Comparison of ENCODE assay signal across 6 mouse cellular contexts in genomic region chr15:103249511-103249910, GRCm38 (mm10). TPM values are rescaled to one million over a fixed set of nuclear protein-coding genes. Genes with fewer than 3 reads are reported as not detected.
DNase-seq lines count a peak whose midpoint lies in the region; ATAC-seq lines count a peak whose summit lies in the region.
"Not testable (repeated sequence)": the region's sequence is repeated elsewhere in the genome, so short reads cannot be mapped to it uniquely, and the experiment has no call there.

No protein-coding gene starts in this region.

- H3K4me3 ChIP-seq in erythroblast, embryonic 14.5 days (replicated peaks): peak overlapping the region; percentile 56
- not testable (repeated sequence) for H3K4me3 ChIP-seq in hindbrain, embryonic 12.5 days; midbrain, embryonic 13.5 days (replicated peaks)
- H3K4me3 ChIP-seq in liver, embryonic 13.5 days (replicated peaks): peak overlapping the region; percentile 41
- peak overlapping the region; percentile 18; the same call in 1 of the 2 replicates for H3K4me3 ChIP-seq in liver, embryonic 16.5 days (ENCODE audit: low read depth, low read length)

- peaks cover 98% of the 10 kb centered on the region for H3K36me3 ChIP-seq in erythroblast, embryonic 14.5 days (ENCODE audit: control insufficient read depth)
- H3K36me3 ChIP-seq in hindbrain, embryonic 12.5 days: peaks cover 44% of the 10 kb centered on the region
- peaks cover 79% of the 10 kb centered on the region for H3K36me3 ChIP-seq in liver, embryonic 13.5 days
- peaks cover 71% of the 10 kb centered on the region for H3K36me3 ChIP-seq in liver, embryonic 16.5 days (ENCODE audit: control insufficient read depth, insufficient read depth)
- peaks cover 42% of the 10 kb centered on the region for H3K36me3 ChIP-seq in midbrain, embryonic 13.5 days

- H3K27ac ChIP-seq in hindbrain, embryonic 12.5 days: 0 out of 2 replicates have a peak overlapping the region, but pooled peaks have one; percentile 4
- peak overlapping the region; percentile 81 for H3K27ac ChIP-seq in liver, embryonic 13.5 days
- peak overlapping the region; percentile 43; the same call in 1 of the 2 replicates for H3K27ac ChIP-seq in liver, embryonic 16.5 days (ENCODE audit: low read length)
- not testable (repeated sequence) for H3K27ac ChIP-seq in midbrain, embryonic 13.5 days

- DNase-seq in heart, adult 11 months: peak; percentile 59
- DNase-seq in liver, embryonic 13.5 days: not testable (repeated sequence)

- H3K9me3 ChIP-seq in erythroblast, embryonic 14.5 days (ENCODE audit: control insufficient read depth, low read length); hindbrain, embryonic 12.5 days (replicated peaks); liver, embryonic 13.5 days (replicated peaks); liver, embryonic 16.5 days (replicated peaks; ENCODE audit: control insufficient read depth, low read length); midbrain, embryonic 13.5 days: not testable (repeated sequence)

- 89% methylated on average over 6 of the region's 6 CpGs for WGBS in hindbrain, embryonic 12.5 days
- WGBS in liver, embryonic 13.5 days (ENCODE audit: insufficient replicate concordance): 86% methylated on average over 6 of the region's 6 CpGs
- 83% methylated on average over 6 of the region's 6 CpGs for WGBS in liver, embryonic 16.5 days (ENCODE audit: insufficient replicate concordance)
- WGBS in midbrain, embryonic 13.5 days: 87% methylated on average over 6 of the region's 6 CpGs

- H3K4me2 ChIP-seq in hindbrain, embryonic 12.5 days (replicated peaks); midbrain, embryonic 13.5 days (replicated peaks): not testable (repeated sequence)
- H3K4me2 ChIP-seq in liver, embryonic 13.5 days: peak overlapping the region; percentile 57
- peak overlapping the region; percentile 34 for H3K4me2 ChIP-seq in liver, embryonic 16.5 days (ENCODE audit: low read depth, low read length)

- not testable (repeated sequence) for H3K27me3 ChIP-seq in erythroblast, embryonic 14.5 days (ENCODE audit: control insufficient read depth); hindbrain, embryonic 12.5 days; liver, embryonic 13.5 days; liver, embryonic 16.5 days (ENCODE audit: control insufficient read depth, insufficient read depth, low read depth, low read length); midbrain, embryonic 13.5 days

- not testable (repeated sequence) for ATAC-seq in hindbrain, embryonic 12.5 days (ENCODE audit: low FRiP score); liver, embryonic 13.5 days (ENCODE audit: low read depth); liver, embryonic 16.5 days (ENCODE audit: low read depth)
- 0 out of 2 replicates have a peak, but pooled peaks have one; percentile 5 for ATAC-seq in midbrain, embryonic 13.5 days

- not testable (repeated sequence) for H3K9ac ChIP-seq in hindbrain, embryonic 12.5 days; liver, embryonic 16.5 days (ENCODE audit: low read depth, low read length); midbrain, embryonic 13.5 days (replicated peaks)
- H3K9ac ChIP-seq in liver, embryonic 13.5 days: peak overlapping the region; percentile 50

- H3K4me1 ChIP-seq in erythroblast, embryonic 14.5 days (ENCODE audit: control insufficient read depth): peaks cover 82% of the 10 kb centered on the region
- not testable (repeated sequence) for H3K4me1 ChIP-seq in hindbrain, embryonic 12.5 days
- H3K4me1 ChIP-seq in liver, embryonic 13.5 days (replicated peaks): peaks cover 84% of the 10 kb centered on the region
- peaks cover 50% of the 10 kb centered on the region for H3K4me1 ChIP-seq in liver, embryonic 16.5 days (ENCODE audit: control insufficient read depth, low read depth, low read length)
- H3K4me1 ChIP-seq in midbrain, embryonic 13.5 days (replicated peaks): peaks cover 10% of the 10 kb centered on the region

RNA-seq across cellular contexts. Expression of gene Nfe2, which starts 8.7 kb away (rescaled TPM):
- polyA plus RNA-seq in erythroblast, embryonic 14.5 days (2012): 46.0 and 48.8 TPM in 2 replicates
- polyA plus RNA-seq in hindbrain, embryonic 12.5 days (2016; fragmentation: Nextera tagmentation; extraction: Ambion mirVana): 5.1 and 5.4 TPM in 2 replicates
- 171 and 185 TPM in 2 replicates for polyA plus RNA-seq in liver, embryonic 13.5 days (2015; fragmentation: Nextera tagmentation; extraction: Ambion mirVana)
- polyA plus RNA-seq in liver, embryonic 16.5 days (2015; fragmentation: Nextera tagmentation; extraction: Ambion mirVana): 202 and 220 TPM in 2 replicates
- polyA plus RNA-seq in midbrain, embryonic 13.5 days (2015; fragmentation: Nextera tagmentation; extraction: Ambion mirVana): 0.75 and 0.82 TPM in 2 replicates

RNA-seq across cellular contexts. Expression of gene Hnrnpa1, which starts 9.3 kb away (rescaled TPM):
- 6.0 and 6.4 TPM in 2 replicates for polyA plus RNA-seq in erythroblast, embryonic 14.5 days (2012)
- 1,137 and 1,149 TPM in 2 replicates for polyA plus RNA-seq in hindbrain, embryonic 12.5 days (2016; fragmentation: Nextera tagmentation; extraction: Ambion mirVana)
- polyA plus RNA-seq in liver, embryonic 13.5 days (2015; fragmentation: Nextera tagmentation; extraction: Ambion mirVana): 436 and 495 TPM in 2 replicates
- polyA plus RNA-seq in liver, embryonic 16.5 days (2015; fragmentation: Nextera tagmentation; extraction: Ambion mirVana): 174 and 193 TPM in 2 replicates
- 1,022 and 1,113 TPM in 2 replicates for polyA plus RNA-seq in midbrain, embryonic 13.5 days (2015; fragmentation: Nextera tagmentation; extraction: Ambion mirVana)

RNA-seq across cellular contexts. Expression of gene Cbx5, which starts 9.9 kb away (rescaled TPM):
- 0.74 and 0.95 TPM in 2 replicates for polyA plus RNA-seq in erythroblast, embryonic 14.5 days (2012)
- 188 and 190 TPM in 2 replicates for polyA plus RNA-seq in hindbrain, embryonic 12.5 days (2016; fragmentation: Nextera tagmentation; extraction: Ambion mirVana)
- 61.1 and 76.6 TPM in 2 replicates for polyA plus RNA-seq in liver, embryonic 13.5 days (2015; fragmentation: Nextera tagmentation; extraction: Ambion mirVana)
- polyA plus RNA-seq in liver, embryonic 16.5 days (2015; fragmentation: Nextera tagmentation; extraction: Ambion mirVana): 40.6 and 45.9 TPM in 2 replicates
- 146 and 164 TPM in 2 replicates for polyA plus RNA-seq in midbrain, embryonic 13.5 days (2015; fragmentation: Nextera tagmentation; extraction: Ambion mirVana)

RNA-seq across cellular contexts. Expression of gene Copz1, which starts 23.0 kb away (rescaled TPM):
- polyA plus RNA-seq in erythroblast, embryonic 14.5 days (2012): 8.2 and 9.1 TPM in 2 replicates
- polyA plus RNA-seq in hindbrain, embryonic 12.5 days (2016; fragmentation: Nextera tagmentation; extraction: Ambion mirVana): 235 and 247 TPM in 2 replicates
- 213 and 240 TPM in 2 replicates for polyA plus RNA-seq in liver, embryonic 13.5 days (2015; fragmentation: Nextera tagmentation; extraction: Ambion mirVana)
- polyA plus RNA-seq in liver, embryonic 16.5 days (2015; fragmentation: Nextera tagmentation; extraction: Ambion mirVana): 194 TPM in 2 replicates
- polyA plus RNA-seq in midbrain, embryonic 13.5 days (2015; fragmentation: Nextera tagmentation; extraction: Ambion mirVana): 218 and 221 TPM in 2 replicates

Comparison
In these comparisons a context has a peak if more than half of its experiments do, and no peak if none do; other contexts are left out.
1. RNA of gene Hnrnpa1, which starts 9.3 kb away (polyA plus RNA-seq): 1,137 to 1,149 TPM in hindbrain, embryonic 12.5 days, 1,022 to 1,113 TPM in midbrain, embryonic 13.5 days, 436 to 495 TPM in liver, embryonic 13.5 days and 174 to 193 TPM in liver, embryonic 16.5 days; 6.0 to 6.4 TPM in erythroblast, embryonic 14.5 days; every median in the first group is over 10 times any median in the second.
2. RNA of gene Cbx5, which starts 9.9 kb away (polyA plus RNA-seq): 188 to 190 TPM in hindbrain, embryonic 12.5 days, 146 to 164 TPM in midbrain, embryonic 13.5 days, 61.1 to 76.6 TPM in liver, embryonic 13.5 days and 40.6 to 45.9 TPM in liver, embryonic 16.5 days; 0.74 to 0.95 TPM in erythroblast, embryonic 14.5 days; every median in the first group is over 10 times any median in the second.